ENCODE assay signal across 10 mouse cellular contexts in the genomic region with DNA sequence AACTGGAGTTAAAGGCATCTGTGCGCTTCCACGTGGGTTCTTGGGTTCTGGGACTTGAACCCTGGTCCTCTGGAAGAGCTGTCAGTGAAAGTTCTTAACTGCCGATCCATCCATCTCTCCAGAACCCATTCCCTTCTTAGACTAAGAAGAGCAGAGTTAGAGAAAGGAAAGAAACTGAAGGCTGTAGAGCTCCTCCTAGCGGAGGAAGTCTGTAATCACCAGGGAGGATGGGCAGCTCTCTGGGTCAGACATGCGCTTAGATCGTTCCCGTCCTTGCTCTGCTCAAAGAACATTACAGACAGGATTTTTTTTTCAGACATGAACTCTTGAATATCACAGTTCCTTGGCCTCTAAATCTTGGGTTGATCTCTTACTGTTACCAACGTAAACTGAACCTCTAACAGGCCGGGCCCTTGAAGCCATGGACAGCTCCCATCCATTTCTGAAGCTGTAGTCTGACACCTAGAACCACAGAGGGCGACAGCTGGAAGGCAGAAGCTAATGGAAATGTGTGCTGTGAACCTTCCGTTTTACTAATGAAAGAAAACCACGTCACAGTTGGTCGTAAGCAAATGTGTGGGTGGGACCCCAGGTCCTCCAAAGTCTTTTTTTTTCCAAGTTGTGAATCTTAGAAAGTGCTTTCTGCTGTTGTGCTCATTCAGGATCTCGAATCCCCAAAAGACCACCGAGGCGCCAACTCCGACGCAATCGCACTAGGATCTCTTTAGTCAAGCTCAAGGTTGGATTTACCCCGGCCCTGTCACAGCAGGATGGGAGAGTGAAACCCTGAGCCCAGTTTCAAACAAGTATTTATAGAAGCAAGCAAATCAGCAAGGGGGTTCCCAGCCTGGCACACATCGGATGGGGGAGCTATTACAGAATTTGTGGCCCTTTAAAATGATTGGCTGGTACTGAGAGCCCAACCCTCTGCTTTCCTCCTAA. TPM values are rescaled to one million over a fixed set of nuclear protein-coding genes. Genes with fewer than 3 reads are reported as not detected.
A peak's percentile ranks its signal among the peaks of the same experiment; 100 is the strongest.
DNase-seq lines count a peak whose midpoint lies in the region; ATAC-seq and TF ChIP-seq lines count a peak whose summit lies in the region.
"Had no signal": no experiment of that assay in that cellular context is flagged by ENCODE, and none has a peak within 500 bp of the region (broad histone marks: within the 10 kb centered on the region; RNA-seq: fewer than 3 reads in every experiment).

No protein-coding gene starts in this region.

- H3K4me3 ChIP-seq in kidney, adult 2 months (ENCODE audit: insufficient read depth, low read depth, low read length), result no peak overlapping the region
- H3K4me3 ChIP-seq in kidney, embryonic 14.5 days (ENCODE audit: low read length), result no peak overlapping the region
- H3K4me3 ChIP-seq in embryonic facial prominence, embryonic 10.5 days, result no peak overlapping the region
- no peak overlapping the region for H3K4me3 ChIP-seq in liver, embryonic 15.5 days (replicated peaks)

- H3K9ac ChIP-seq in kidney, embryonic 14.5 days (ENCODE audit: low read depth, low read length), result no peak overlapping the region
- no peak overlapping the region for H3K9ac ChIP-seq in liver, embryonic 15.5 days

- peaks cover 3% of the 10 kb centered on the region; the same call in 1 of the 2 replicates for H3K4me1 ChIP-seq in kidney, adult 2 months (ENCODE audit: control insufficient read depth, insufficient read depth, low read length)
- H3K4me1 ChIP-seq in kidney, embryonic 14.5 days (ENCODE audit: control insufficient read depth, insufficient read depth, low read length), result no peaks in the 10 kb centered on the region
- H3K4me1 ChIP-seq in embryonic facial prominence, embryonic 10.5 days, result peaks cover 5% of the 10 kb centered on the region; the same call in 1 of the 2 replicates
- peaks cover 8% of the 10 kb centered on the region; the same call in 1 of the 2 replicates for H3K4me1 ChIP-seq in liver, embryonic 15.5 days (replicated peaks)

- intact Hi-C loops in left cerebral cortex, postnatal 36 days (cut with DNase I), result no loop called here

- H3K27me3 ChIP-seq in kidney, adult 2 months (replicated peaks; ENCODE audit: control insufficient read depth, insufficient read depth, low read length), result no peaks in the 10 kb centered on the region
- no peaks in the 10 kb centered on the region for H3K27me3 ChIP-seq in kidney, embryonic 14.5 days (ENCODE audit: control insufficient read depth, insufficient read depth, low read length)
- no peaks in the 10 kb centered on the region for H3K27me3 ChIP-seq in embryonic facial prominence, embryonic 10.5 days (replicated peaks; ENCODE audit: low read depth, poor library complexity, severe bottlenecking)
- H3K27me3 ChIP-seq in liver, embryonic 15.5 days, result no peaks in the 10 kb centered on the region

- no peak overlapping the region for H3K27ac ChIP-seq in kidney, adult 2 months (ENCODE audit: insufficient read depth, low read depth, low read length)
- H3K27ac ChIP-seq in kidney, embryonic 14.5 days (ENCODE audit: low read depth, low read length), result no peak overlapping the region
- H3K27ac ChIP-seq in embryonic facial prominence, embryonic 10.5 days (replicated peaks), result no peak overlapping the region
- no peak overlapping the region for H3K27ac ChIP-seq in liver, embryonic 15.5 days (replicated peaks)

- peak; percentile 26 for DNase-seq in kidney, adult 2 months
- peak; percentile 34 for DNase-seq in MEL-GATA-1-ER (ENCODE audit: extremely low read depth, low read depth)
- peak; percentile 38 for DNase-seq in embryonic facial prominence, embryonic 10.5 days (ENCODE audit: low spot score)
- DNase-seq in yolk sac, embryonic 10.5 days (ENCODE audit: low spot score), result peak; percentile 13
- no peak for DNase-seq in cerebellum, adult 18-20 months
- no peak for DNase-seq in left cerebral cortex, postnatal 36 days (ENCODE audit: low spot score in 2 of 2)

- peak; percentile 68 for TF ChIP-seq CTCF in kidney, adult 2 months (conservative IDR thresholded peaks at IDR 0.05; ENCODE audit: insufficient read depth, insufficient read length, low read depth, low read length)

- 62% methylated on average over 21 of the region's 21 CpGs for WGBS in kidney, adult 2 months
- 64% methylated on average over 21 of the region's 21 CpGs for WGBS in kidney, embryonic 14.5 days
- 60% methylated on average over 21 of the region's 21 CpGs for WGBS in embryonic facial prominence, embryonic 10.5 days
- 41% methylated on average over 21 of the region's 21 CpGs for WGBS in liver, embryonic 15.5 days (ENCODE audit: insufficient replicate concordance)

- no peaks in the 10 kb centered on the region for H3K9me3 ChIP-seq in kidney, embryonic 14.5 days (ENCODE audit: control insufficient read depth, low read length)
- no peaks in the 10 kb centered on the region for H3K9me3 ChIP-seq in embryonic facial prominence, embryonic 10.5 days
- no peaks in the 10 kb centered on the region for H3K9me3 ChIP-seq in liver, embryonic 15.5 days (replicated peaks)

- H3K4me2 ChIP-seq in kidney, embryonic 14.5 days (replicated peaks; ENCODE audit: low read depth, low read length), result no peak overlapping the region
- H3K4me2 ChIP-seq in liver, embryonic 15.5 days, result peak overlapping the region; percentile 21; the same call in 1 of the 2 replicates

- ATAC-seq in kidney, embryonic 14.5 days (ENCODE audit: low FRiP score, low TSS enrichment), result no peak
- ATAC-seq in liver, embryonic 15.5 days (ENCODE audit: insufficient read depth), result no peak

- TF ChIP-seq POLR2A in kidney, adult 2 months (IDR thresholded peaks at IDR 0.05; ENCODE audit: low read depth, low read length), result no peak

- H3K36me3 ChIP-seq in kidney, adult 2 months (ENCODE audit: control insufficient read depth, insufficient read depth, low read length), result no peaks in the 10 kb centered on the region
- no peaks in the 10 kb centered on the region for H3K36me3 ChIP-seq in kidney, embryonic 14.5 days (ENCODE audit: control insufficient read depth, insufficient read depth, low read length)
- no peaks in the 10 kb centered on the region for H3K36me3 ChIP-seq in embryonic facial prominence, embryonic 10.5 days (replicated peaks)
- H3K36me3 ChIP-seq in liver, embryonic 15.5 days (replicated peaks), result no peaks in the 10 kb centered on the region

RNA-seq across cellular contexts. Expression of gene Gm5426, which starts 55.7 kb away (rescaled TPM):
- not detected in 2 replicates for polyA plus RNA-seq in kidney, adult 2 months (2012; rRNA removed)
- polyA plus RNA-seq in kidney, embryonic 14.5 days (2014; fragmentation: Nextera tagmentation; extraction: Ambion mirVana), result not detected in 2 replicates
- not detected in 2 replicates for polyA plus RNA-seq in embryonic facial prominence, embryonic 10.5 days (2016; fragmentation: Nextera tagmentation; extraction: Ambion mirVana)
- not detected in 2 replicates for polyA plus RNA-seq in liver, embryonic 15.5 days (2015; fragmentation: Nextera tagmentation; extraction: Ambion mirVana)
- total RNA-seq in left cerebral cortex, postnatal 36 days (2021), result not detected
- polyA plus RNA-seq: gonadal fat pad, adult 2 months; neural tube, embryonic 11.5 days had no signal

Comparison
In these comparisons a context has a peak if more than half of its experiments do, and no peak if none do; other contexts are left out.
1. DNase-seq: peak in kidney, adult 2 months (single experiment), MEL-GATA-1-ER (single experiment), embryonic facial prominence, embryonic 10.5 days (single experiment) and yolk sac, embryonic 10.5 days (single experiment); none in cerebellum, adult 18-20 months (0 of 2) and left cerebral cortex, postnatal 36 days (0 of 2).